Mouse (Mus musculus) ES-E14 (cell line): Measurements from ENCODE around the gene Tnfrsf13c. TPM values are rescaled to one million over a fixed set of nuclear protein-coding genes. Genes with fewer than 3 reads are reported as not detected.

Experiments used
- DNase-seq: peaks from one replicate; pipeline ENCODE4 v3.0.0-alpha.2; 2013; ENCODE audit warnings: low read depth, low spot score
- H3K27ac ChIP-seq: 2 replicates; pipeline ENCODE4 v1.5.1; 2012; ENCODE audit warnings: low read depth, mild to moderate bottlenecking, low read length, moderate library complexity, mixed read lengths; ENCODE audit not compliant: poor library complexity, insufficient read depth, severe bottlenecking
- H3K36me3 ChIP-seq: 2 replicates; pipeline ENCODE4 v1.6.1; 2012; ENCODE audit warnings: mild to moderate bottlenecking, low read length, moderate library complexity, mixed read lengths; ENCODE audit not compliant: control insufficient read depth, poor library complexity, insufficient read depth, severe bottlenecking
- H3K4me1 ChIP-seq, 2 experiments: fragments of 150-350 bp in 1 of 2; sonication (generic) in 1 of 2; 2 replicates each; pipeline ENCODE4 v1.6.1; 2012; ENCODE audit warnings: low read length in 2 of 2, mild to moderate bottlenecking in 1 of 2, mixed read lengths in 1 of 2; ENCODE audit not compliant: control insufficient read depth in 2 of 2, insufficient read depth in 2 of 2, poor library complexity in 1 of 2
- H3K4me3 ChIP-seq, 2 experiments: fragments of 150-350 bp in 1 of 2; sonication (generic) in 1 of 2; 2 replicates each; pipeline ENCODE4 v1.5.1; 2012; ENCODE audit warnings: low read length in 2 of 2, low read depth in 1 of 2, mild to moderate bottlenecking in 1 of 2, mixed read lengths in 1 of 2; ENCODE audit not compliant: insufficient read depth in 1 of 2, poor library complexity in 1 of 2, severe bottlenecking in 1 of 2
- H3K9ac ChIP-seq: 2 replicates; pipeline ENCODE4 v1.6.1; 2012; ENCODE audit warnings: low read depth, mild to moderate bottlenecking, low read length, mixed read lengths; ENCODE audit not compliant: poor library complexity, insufficient read depth, severe bottlenecking
- H3K9me3 ChIP-seq: fragments of 150-350 bp; sonication (generic); 2 replicates; pipeline ENCODE4 v1.6.1; 2012; ENCODE audit warnings: low read depth, mild to moderate bottlenecking, low read length; ENCODE audit not compliant: control insufficient read depth, insufficient read depth
- CHD2 ChIP-seq: IDR thresholded peaks from 2 replicates; pipeline ENCODE4 v1.6.1; 2014; ENCODE audit warnings: mild to moderate bottlenecking, low read depth, low read length, inconsistent platforms
- HCFC1 ChIP-seq: IDR thresholded peaks from 2 replicates; pipeline ENCODE4 v1.6.1; 2012; ENCODE audit warnings: low read length, inconsistent platforms, borderline replicate concordance; ENCODE audit not compliant: insufficient read depth
- MAFK ChIP-seq: IDR thresholded peaks from 2 replicates; pipeline ENCODE4 v1.6.1; 2014; ENCODE audit warnings: mild to moderate bottlenecking, low read depth, low read length, inconsistent platforms; ENCODE audit not compliant: insufficient read depth
- ZC3H11A ChIP-seq: IDR thresholded peaks from 2 replicates; pipeline ENCODE4 v1.6.1; 2012; ENCODE audit warnings: low read depth, mild to moderate bottlenecking, inconsistent platforms, low read length, borderline replicate concordance
- ZNF384 ChIP-seq: IDR thresholded peaks from 2 replicates; pipeline ENCODE4 v1.6.1; 2012; ENCODE audit warnings: low read depth, low read length, inconsistent platforms
- in situ Hi-C, 2 experiments: fragments of 600-800 bp; cut with MboI; formaldehyde crosslinking; loops; one replicate each; pipeline ENCODE4 v1.15.1; 2025; ENCODE audit warnings: low sequenced_read_pairs in 2 of 2, inconsistent platforms in 1 of 2; ENCODE audit not compliant: unreplicated experiment in 2 of 2
- total RNA-seq: library from RNA; depleted of rRNA; stranded (reverse); fragments of 300-350 nt; gene quantifications from 2 replicates; pipeline ENCODE4 v1.2.3, GENCODE M21; 2012; rRNA removed

Tnfrsf13c gene
- 1.7 and 2.3 TPM in 2 replicates for total RNA-seq

- in situ Hi-C loops: no loop called here
- DNase-seq: no peak
- peak within 1 kb of the TSS; percentile 46 to 55; a peak in 3 of 4 replicates for H3K4me3 ChIP-seq
- no peak within 1 kb of the TSS for H3K27ac ChIP-seq
- no peaks in the 10 kb centered on the region for H3K9me3 ChIP-seq
- H3K9ac ChIP-seq: peak within 1 kb of the TSS; percentile 0; the same call in 1 of the 2 replicates
- no peaks in the 10 kb centered on the region for H3K36me3 ChIP-seq
- peaks cover 2 to 37% of the 10 kb centered on the region in 2 experiments; a peak in 2 of 4 replicates for H3K4me1 ChIP-seq
- no peak for TF ChIP-seq MAFK
- TF ChIP-seq CHD2: no peak
- TF ChIP-seq HCFC1: no peak
- TF ChIP-seq ZC3H11A: no peak
- no peak for TF ChIP-seq ZNF384
Measured at GRCm38 (mm10) chr15:82223657-82224601, at the start of gene Tnfrsf13c. Gene Tnfrsf13c, minus strand, starts transcription at chr15:82224369.

GRCm38 (mm10) chr15:82272295-82272694, 48.1 kb upstream of the Tnfrsf13c start:
- Histone ChIP-seq H3K36me3 (no peaks in the 10 kb centered on the region), H3K27ac (no peak overlapping the region), H3K9ac (no peak overlapping the region), H3K4me1 (peaks cover 1 to 7% of the 10 kb centered on the region in 2 experiments; a peak in 2 of 4 replicates), H3K4me3 (no peak overlapping the region), H3K9me3 (no peaks in the 10 kb centered on the region)
- no peak for DNase-seq
- in situ Hi-C loops: no loop called here
- no peak for TF ChIP-seq MAFK
- TF ChIP-seq ZC3H11A: no peak
- TF ChIP-seq ZNF384: no peak
- no peak for TF ChIP-seq HCFC1
- no peak for TF ChIP-seq CHD2

GRCm38 (mm10) chr15:82271201-82271600, 47.0 kb upstream of the Tnfrsf13c start:
- no peak overlapping the region for H3K27ac ChIP-seq
- DNase-seq: peak; percentile 81
- H3K4me3 ChIP-seq: no peak overlapping the region
- no peak overlapping the region for H3K9ac ChIP-seq
- H3K4me1 ChIP-seq: peaks cover 4 to 7% of the 10 kb centered on the region in 2 experiments; a peak in 2 of 4 replicates
- no peaks in the 10 kb centered on the region for H3K9me3 ChIP-seq
- in situ Hi-C loops: no loop called here
- no peaks in the 10 kb centered on the region for H3K36me3 ChIP-seq
- TF ChIP-seq HCFC1 (0 out of 2 replicates have a peak, but pooled peaks have one; percentile 23), CHD2 (no peak), ZNF384 (no peak), ZC3H11A (no peak), MAFK (no peak)

GRCm38 (mm10) chr15:82268783-82269182, 44.6 kb upstream of the Tnfrsf13c start:
- DNase-seq: no peak
- Histone ChIP-seq H3K4me1 (peaks cover 0 to 8% of the 10 kb centered on the region in 2 experiments; a peak in 1 of 4 replicates), H3K9me3 (no peaks in the 10 kb centered on the region), H3K27ac (no peak overlapping the region), H3K9ac (no peak overlapping the region), H3K36me3 (no peaks in the 10 kb centered on the region), H3K4me3 (no peak overlapping the region)
- no peak for TF ChIP-seq ZNF384
- in situ Hi-C loops: no loop called here
